Mouse (Mus musculus) liver, embryonic 13.5 days (tissue): Measurements from ENCODE around the gene Zfp286. TPM values are rescaled to one million over a fixed set of nuclear protein-coding genes. Genes with fewer than 3 reads are reported as not detected.
"Not testable (repeated sequence)": the region's sequence is repeated elsewhere in the genome, so short reads cannot be mapped to it uniquely, and the experiment has no call there.

Source experiments
- ATAC-seq: fragments of 200-750 bp; cut with Nextera tagmentation; 2 replicates; pipeline ENCODE4 v1.8.0; 2017; ENCODE audit warnings: low read depth, mild to moderate bottlenecking, moderate number of reproducible peaks, moderate library complexity
- DNase-seq: peaks from one replicate; pipeline ENCODE4 v3.0.0; 2022
- H3K27ac ChIP-seq: fragments of 300-500 bp; sonication (generic); 2 replicates; pipeline ENCODE4 v1.5.1; 2015; ENCODE audit warnings: moderate library complexity, mild to moderate bottlenecking, inconsistent platforms
- H3K27me3 ChIP-seq: fragments of 300-500 bp; sonication (generic); 2 replicates; pipeline ENCODE4 v1.6.1; 2015; ENCODE audit warnings: mild to moderate bottlenecking, inconsistent platforms
- H3K36me3 ChIP-seq: fragments of 300-500 bp; sonication (generic); 2 replicates; pipeline ENCODE4 v1.6.1; 2015; ENCODE audit warnings: mild to moderate bottlenecking, inconsistent platforms
- H3K4me1 ChIP-seq: fragments of 300-500 bp; sonication (generic); replicated peaks from 2 replicates; pipeline ENCODE4 v1.6.1; 2015; ENCODE audit warnings: inconsistent platforms
- H3K4me2 ChIP-seq: fragments of 300-500 bp; sonication (generic); 2 replicates; pipeline ENCODE4 v1.6.1; 2015; ENCODE audit warnings: inconsistent platforms, mild to moderate bottlenecking, moderate library complexity
- H3K4me3 ChIP-seq: fragments of 300-500 bp; sonication (generic); replicated peaks from 2 replicates; pipeline ENCODE4 v1.5.1; 2015; ENCODE audit warnings: mild to moderate bottlenecking, inconsistent platforms
- H3K9ac ChIP-seq: fragments of 300-500 bp; sonication (generic); 2 replicates; pipeline ENCODE4 v1.6.1; 2015; ENCODE audit warnings: mild to moderate bottlenecking, inconsistent platforms
- H3K9me3 ChIP-seq: fragments of 300-500 bp; sonication (generic); replicated peaks from 2 replicates; pipeline ENCODE4 v1.6.1; 2016; ENCODE audit warnings: inconsistent platforms
- WGBS: fragments of 180-500 bp; shearing (Covaris S2); methylation state at CpG from one replicate; pipeline ENCODE4 v1.1.7; 2015; ENCODE audit not compliant: insufficient replicate concordance; 5-methylcytosine and 5-hydroxymethylcytosine counted together
- polyA plus RNA-seq: library from polyadenylated mRNA; unstranded; fragments of >200 nt; fragmentation: Nextera tagmentation; extraction: Ambion mirVana; gene quantifications from 2 replicates; pipeline ENCODE4 v1.2.1, GENCODE M21; 2015

Zfp286 gene
- polyA plus RNA-seq, 1 experiment from 2014 or later: 1.8 TPM

- ATAC-seq: no peak
- H3K9me3 ChIP-seq: peaks cover 11% of the 10 kb centered on the region; the same call in 1 of the 2 replicates
- no peaks in the 10 kb centered on the region for H3K27me3 ChIP-seq
- no peak overlapping the region for H3K27ac ChIP-seq
- H3K4me2 ChIP-seq: no peak overlapping the region
- peaks cover 21% of the 10 kb centered on the region for H3K36me3 ChIP-seq
- H3K4me3 ChIP-seq: no peak overlapping the region
- no peaks in the 10 kb centered on the region for H3K4me1 ChIP-seq
- WGBS: 74% methylated on average over 7 of the region's 7 CpGs
- H3K9ac ChIP-seq: no peak overlapping the region
- no peak for DNase-seq
These were observed 12.8 kb downstream of the Zfp286 start for GRCm38 (mm10) chr11:62776510-62776909.

GRCm38 (mm10) chr11:62760755-62761457, 28.4 kb downstream of the Zfp286 start:
- Histone ChIP-seq H3K4me2 (no peak overlapping the region), H3K9me3 (no peaks in the 10 kb centered on the region), H3K36me3 (no peaks in the 10 kb centered on the region), H3K4me1 (0 out of 2 replicates have a peak, but pooled peaks cover 7% of the 10 kb centered on the region), H3K27ac (no peak overlapping the region), H3K27me3 (peaks cover 25% of the 10 kb centered on the region), H3K4me3 (no peak overlapping the region), H3K9ac (no peak overlapping the region)
- DNase-seq (no peak), ATAC-seq (no peak)
- 52% methylated on average over 9 of the region's 9 CpGs for WGBS

GRCm38 (mm10) chr11:62758491-62758890, 30.8 kb downstream of the Zfp286 start:
- ATAC-seq (no peak), DNase-seq (no peak)
- H3K4me2 ChIP-seq: no peak overlapping the region
- no peak overlapping the region for H3K27ac ChIP-seq
- H3K4me1 ChIP-seq: 0 out of 2 replicates have a peak, but pooled peaks cover 7% of the 10 kb centered on the region
- H3K4me3 ChIP-seq: no peak overlapping the region
- H3K9ac ChIP-seq: no peak overlapping the region
- WGBS: 82% methylated on average over 11 of the region's 11 CpGs
- peaks cover 30% of the 10 kb centered on the region for H3K27me3 ChIP-seq
- H3K36me3 ChIP-seq: no peaks in the 10 kb centered on the region
- no peaks in the 10 kb centered on the region for H3K9me3 ChIP-seq

GRCm38 (mm10) chr11:62757906-62758305, 31.4 kb downstream of the Zfp286 start:
- no peak for DNase-seq
- H3K9me3 ChIP-seq: no peaks in the 10 kb centered on the region
- H3K27ac ChIP-seq: no peak overlapping the region
- no peaks in the 10 kb centered on the region for H3K36me3 ChIP-seq
- no peak overlapping the region for H3K4me2 ChIP-seq
- ATAC-seq: no peak
- no peak overlapping the region for H3K4me3 ChIP-seq
- H3K27me3 ChIP-seq: peaks cover 31% of the 10 kb centered on the region
- H3K4me1 ChIP-seq: 0 out of 2 replicates have a peak, but pooled peaks cover 7% of the 10 kb centered on the region
- H3K9ac ChIP-seq: no peak overlapping the region
- 70% methylated on average over 6 of the region's 6 CpGs for WGBS

GRCm38 (mm10) chr11:62757143-62757507, 32.1 kb downstream of the Zfp286 start:
- Histone ChIP-seq H3K4me1 (0 out of 2 replicates have a peak, but pooled peaks cover 7% of the 10 kb centered on the region), H3K27me3 (peaks cover 37% of the 10 kb centered on the region), H3K9ac (no peak overlapping the region), H3K36me3 (no peaks in the 10 kb centered on the region), H3K27ac (no peak overlapping the region), H3K4me3 (no peak overlapping the region), H3K4me2 (peak overlapping the region; percentile 40), H3K9me3 (no peaks in the 10 kb centered on the region)
- WGBS: 4% methylated on average over 7 of the region's 7 CpGs
- ATAC-seq (peak; percentile 8; the same call in 1 of the 2 replicates), DNase-seq (no peak)

- peak; percentile 69 for DNase-seq
These were observed 32.7 kb downstream of the Zfp286 start for GRCm38 (mm10) chr11:62756456-62757142.

GRCm38 (mm10) chr11:62752780-62753179, 36.5 kb downstream of the Zfp286 start, which contains the start of gene Gm10428:
TSS of gene Gm10428 (plus strand) at chr11:62753100.
- 69% methylated on average over 8 of the region's 8 CpGs for WGBS
- DNase-seq (no peak), ATAC-seq (no peak)
- H3K9me3 ChIP-seq: no peaks in the 10 kb centered on the region
- H3K4me3 ChIP-seq: no peak within 1 kb of the TSS
- no peak within 1 kb of the TSS for H3K27ac ChIP-seq
- H3K4me2 ChIP-seq: no peak within 1 kb of the TSS
- H3K27me3 ChIP-seq: peaks cover 47% of the 10 kb centered on the region
- H3K36me3 ChIP-seq: no peaks in the 10 kb centered on the region
- H3K9ac ChIP-seq: no peak within 1 kb of the TSS
- 0 out of 2 replicates have a peak, but pooled peaks cover 7% of the 10 kb centered on the region for H3K4me1 ChIP-seq

More at GRCm38 (mm10) chr11:62756456-62757142, 32.7 kb downstream of the Zfp286 start:
- no peaks in the 10 kb centered on the region for H3K36me3 ChIP-seq
- WGBS: 6% methylated on average over 36 of the region's 36 CpGs
- H3K4me3 ChIP-seq: peak overlapping the region; percentile 14; the same call in 1 of the 2 replicates
- H3K27ac ChIP-seq: no peak overlapping the region
- peak overlapping the region; percentile 40 for H3K4me2 ChIP-seq
- 0 out of 2 replicates have a peak, but pooled peaks cover 7% of the 10 kb centered on the region for H3K4me1 ChIP-seq
- H3K27me3 ChIP-seq: peaks cover 37% of the 10 kb centered on the region
- no peaks in the 10 kb centered on the region for H3K9me3 ChIP-seq
- peak; percentile 99 for ATAC-seq
- no peak overlapping the region for H3K9ac ChIP-seq

GRCm38 (mm10) chr11:62752191-62752590, 37.1 kb downstream of the Zfp286 start:
- no peaks in the 10 kb centered on the region for H3K9me3 ChIP-seq
- DNase-seq (no peak), ATAC-seq (no peak)
- no peaks in the 10 kb centered on the region for H3K36me3 ChIP-seq
- H3K4me1 ChIP-seq: 0 out of 2 replicates have a peak, but pooled peaks cover 5% of the 10 kb centered on the region
- peaks cover 46% of the 10 kb centered on the region for H3K27me3 ChIP-seq
- H3K4me2 ChIP-seq: no peak overlapping the region
- no peak overlapping the region for H3K9ac ChIP-seq
- WGBS: 65% methylated on average over 11 of the region's 11 CpGs
- no peak overlapping the region for H3K27ac ChIP-seq
- H3K4me3 ChIP-seq: no peak overlapping the region

GRCm38 (mm10) chr11:62749445-62749844, 39.8 kb downstream of the Zfp286 start:
- H3K27ac ChIP-seq, H3K4me2 ChIP-seq, H3K9me3 ChIP-seq, H3K9ac ChIP-seq, ATAC-seq, DNase-seq, H3K4me3 ChIP-seq, H3K4me1 ChIP-seq, H3K36me3 ChIP-seq: not testable (repeated sequence)
- WGBS: 49% methylated on average over 13 of the region's 13 CpGs
- H3K27me3 ChIP-seq: peaks cover 49% of the 10 kb centered on the region

- 69% methylated on average over 4 of the region's 4 CpGs for WGBS
- no peak overlapping the region for H3K4me2 ChIP-seq
- peaks cover 49% of the 10 kb centered on the region for H3K27me3 ChIP-seq
- DNase-seq (no peak), ATAC-seq (no peak)
- no peak overlapping the region for H3K27ac ChIP-seq
- H3K36me3 ChIP-seq: no peaks in the 10 kb centered on the region
- no peak overlapping the region for H3K4me3 ChIP-seq
- no peaks in the 10 kb centered on the region for H3K9me3 ChIP-seq
- no peak overlapping the region for H3K9ac ChIP-seq
- 0 out of 2 replicates have a peak, but pooled peaks cover 2% of the 10 kb centered on the region for H3K4me1 ChIP-seq
These were observed 41.2 kb downstream of the Zfp286 start for GRCm38 (mm10) chr11:62748062-62748461.

GRCm38 (mm10) chr11:62747227-62747626, 42.0 kb downstream of the Zfp286 start:
- H3K4me3 ChIP-seq: no peak overlapping the region
- H3K36me3 ChIP-seq: no peaks in the 10 kb centered on the region
- H3K9ac ChIP-seq: no peak overlapping the region
- H3K4me1 ChIP-seq: 0 out of 2 replicates have a peak, but pooled peaks cover 2% of the 10 kb centered on the region
- DNase-seq (no peak), ATAC-seq (no peak)
- H3K4me2 ChIP-seq: no peak overlapping the region
- peaks cover 42% of the 10 kb centered on the region for H3K27me3 ChIP-seq
- no peak overlapping the region for H3K27ac ChIP-seq
- WGBS: 69% methylated on average over 9 of the region's 9 CpGs
- no peaks in the 10 kb centered on the region for H3K9me3 ChIP-seq
